23 mouse cellular contexts compared by ENCODE assay signal in the genomic region with DNA sequence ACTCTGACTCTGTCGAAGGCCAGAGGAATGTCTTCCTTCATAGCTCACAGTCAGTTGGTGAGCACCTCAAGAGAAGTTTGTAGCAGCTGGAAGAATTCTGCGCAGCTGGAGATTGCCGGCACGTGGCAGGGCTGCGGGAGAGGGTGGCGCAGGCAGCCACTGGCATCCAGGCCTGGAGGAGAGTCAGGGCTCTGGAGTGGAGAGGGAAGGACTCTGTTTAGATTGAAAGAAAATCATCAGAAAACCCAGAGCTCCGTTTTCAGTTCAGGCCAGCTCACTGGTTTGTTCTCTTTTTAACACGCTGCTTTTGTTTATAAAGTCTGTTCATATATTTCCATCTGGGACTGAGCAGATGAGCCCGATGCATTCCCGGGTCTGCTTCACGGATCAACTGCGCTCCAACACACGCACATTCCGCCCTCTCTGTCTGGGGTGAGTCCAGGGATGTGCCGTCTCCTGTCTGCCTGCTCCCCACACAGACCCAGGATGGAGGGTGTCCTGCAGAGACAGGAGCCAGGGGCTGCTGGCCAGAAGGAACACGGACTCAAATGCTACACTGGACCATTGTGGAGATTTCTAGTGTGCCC. TPM values are rescaled to one million over a fixed set of nuclear protein-coding genes. Genes with fewer than 3 reads are reported as not detected.
DNase-seq lines count a peak whose midpoint lies in the region; ATAC-seq and TF ChIP-seq lines count a peak whose summit lies in the region.
"Had no signal": no experiment of that assay in that cellular context is flagged by ENCODE, and none has a peak within 500 bp of the region (broad histone marks: within the 10 kb centered on the region; RNA-seq: fewer than 3 reads in every experiment).

No protein-coding gene starts in this region.

- H3K9me3 ChIP-seq in forebrain, postnatal 0 days (ENCODE audit: low read length) = no peaks in the 10 kb centered on the region
- H3K9me3 ChIP-seq in forebrain, embryonic 16.5 days (ENCODE audit: control insufficient read depth, low read length) = no peaks in the 10 kb centered on the region
- no peaks in the 10 kb centered on the region for H3K9me3 ChIP-seq in stomach, embryonic 16.5 days (replicated peaks; ENCODE audit: control insufficient read depth, low read length)
- H3K9me3 ChIP-seq: midbrain, embryonic 15.5 days had no signal

- H3K27me3 ChIP-seq in forebrain, postnatal 0 days (ENCODE audit: insufficient read depth, low read length) = no peaks in the 10 kb centered on the region
- no peaks in the 10 kb centered on the region for H3K27me3 ChIP-seq in forebrain, embryonic 16.5 days (replicated peaks; ENCODE audit: control insufficient read depth, insufficient read depth, low read length)
- H3K27me3 ChIP-seq in stomach, embryonic 16.5 days (ENCODE audit: control insufficient read depth, insufficient read depth, low read length) = no peaks in the 10 kb centered on the region
- H3K27me3 ChIP-seq: midbrain, embryonic 15.5 days had no signal

- no peak overlapping the region for H3K27ac ChIP-seq in forebrain, postnatal 0 days (ENCODE audit: low read depth, low read length)
- H3K27ac ChIP-seq in forebrain, embryonic 16.5 days (ENCODE audit: low read length) = no peak overlapping the region
- H3K27ac ChIP-seq in stomach, embryonic 16.5 days (ENCODE audit: low read length) = no peak overlapping the region
- no peak overlapping the region for H3K27ac ChIP-seq in left cerebral cortex, adult 2 months
- H3K27ac ChIP-seq: midbrain, embryonic 15.5 days had no signal

- no peak; the same call in 1 of the 2 replicates for ATAC-seq in forebrain, postnatal 0 days
- ATAC-seq in forebrain, embryonic 16.5 days = no peak
- ATAC-seq in stomach, embryonic 16.5 days (ENCODE audit: insufficient read depth, low FRiP score) = peak; percentile 68
- ATAC-seq: hindbrain, embryonic 16.5 days; liver, postnatal 0 days; midbrain, embryonic 15.5 days had no signal

- no peaks in the 10 kb centered on the region for H3K4me1 ChIP-seq in forebrain, postnatal 0 days (ENCODE audit: insufficient read depth)
- no peaks in the 10 kb centered on the region for H3K4me1 ChIP-seq in forebrain, embryonic 16.5 days (replicated peaks; ENCODE audit: control insufficient read depth, insufficient read depth, low read length)
- 0 out of 2 replicates have a peak, but pooled peaks cover 4% of the 10 kb centered on the region for H3K4me1 ChIP-seq in stomach, embryonic 16.5 days (ENCODE audit: control insufficient read depth, insufficient read depth, low read length)
- H3K4me1 ChIP-seq: midbrain, embryonic 15.5 days had no signal

- intact Hi-C loops in left cerebral cortex, adult 2 months (cut with DNase I) = no loop called here

- no peaks in the 10 kb centered on the region for H3K36me3 ChIP-seq in forebrain, postnatal 0 days (ENCODE audit: insufficient read depth)
- no peaks in the 10 kb centered on the region for H3K36me3 ChIP-seq in forebrain, embryonic 16.5 days (ENCODE audit: control insufficient read depth, insufficient read depth)
- no peaks in the 10 kb centered on the region for H3K36me3 ChIP-seq in stomach, embryonic 16.5 days (ENCODE audit: control insufficient read depth, insufficient read depth, low read length)
- H3K36me3 ChIP-seq: midbrain, embryonic 15.5 days had no signal

- DNase-seq in forebrain, postnatal 0 days = peak; percentile 9
- peak; percentile 26 to 32 for DNase-seq in right cerebral cortex, postnatal 10 days (ENCODE audit: low spot score in 2 of 2)
- DNase-seq in right cerebral cortex, postnatal 36 days (ENCODE audit: low spot score in 2 of 2) = no peak
- DNase-seq in layer of hippocampus, adult 8-10 months (ENCODE audit: low spot score in 2 of 2) = peak; percentile 28 to 29
- no peak for DNase-seq in urinary bladder, postnatal 36 days (ENCODE audit: low spot score in 2 of 2)
- DNase-seq in left cerebral cortex, adult 2 months (ENCODE audit: extremely low spot score in 1 of 2, low spot score in 2 of 2) = no peak
- DNase-seq: adrenal gland, postnatal 10 days; cerebellum, adult 11-12 months; cerebellum, postnatal 36 days; gastrocnemius, postnatal 25 days; heart, postnatal 14 days; kidney, adult 8-10 months; kidney, postnatal 25 days; liver; liver, postnatal 0 days; thymus, adult 18-20 months had no signal

- no peak overlapping the region for H3K4me2 ChIP-seq in forebrain, postnatal 0 days (ENCODE audit: low read depth)
- no peak overlapping the region for H3K4me2 ChIP-seq in forebrain, embryonic 16.5 days (ENCODE audit: low read length)
- H3K4me2 ChIP-seq in stomach, embryonic 16.5 days (ENCODE audit: low read depth, low read length) = no peak overlapping the region
- H3K4me2 ChIP-seq: heart, embryonic 11.5 days; midbrain, embryonic 15.5 days had no signal

- H3K9ac ChIP-seq in forebrain, postnatal 0 days = no peak overlapping the region
- no peak overlapping the region for H3K9ac ChIP-seq in forebrain, embryonic 16.5 days (replicated peaks; ENCODE audit: low read depth, low read length)
- no peak overlapping the region for H3K9ac ChIP-seq in stomach, embryonic 16.5 days (ENCODE audit: low read length)
- H3K9ac ChIP-seq: liver, postnatal 0 days; midbrain, embryonic 15.5 days had no signal

- TF ChIP-seq CTCF in forebrain, postnatal 0 days (IDR thresholded peaks at IDR 0.05; ENCODE audit: low read depth) = no peak
- no peak for TF ChIP-seq CTCF in left cerebral cortex, adult 2 months (IDR thresholded peaks at IDR 0.05)

- WGBS in forebrain, postnatal 0 days = 71% methylated on average over 16 of the region's 16 CpGs
- WGBS in forebrain, embryonic 16.5 days = 80% methylated on average over 16 of the region's 16 CpGs
- WGBS in stomach, embryonic 16.5 days = 41% methylated on average over 16 of the region's 16 CpGs

- no peak overlapping the region for H3K4me3 ChIP-seq in forebrain, postnatal 0 days (ENCODE audit: low read depth, low read length)
- no peak overlapping the region for H3K4me3 ChIP-seq in forebrain, embryonic 16.5 days (replicated peaks; ENCODE audit: low read length)
- H3K4me3 ChIP-seq in stomach, embryonic 16.5 days (replicated peaks; ENCODE audit: low read length) = no peak overlapping the region
- H3K4me3 ChIP-seq in left cerebral cortex, adult 2 months = no peak overlapping the region
- H3K4me3 ChIP-seq: megakaryocyte, embryonic 14.5 days; midbrain, embryonic 15.5 days had no signal

RNA-seq across cellular contexts. Expression of a gene that starts 56.0 kb away (rescaled TPM):
- total RNA-seq in forebrain, postnatal 0 days (2014; rRNA removed) = 7.5 and 10.6 TPM in 2 replicates
- 5.2 and 6.5 TPM in 2 replicates for polyA plus RNA-seq in forebrain, postnatal 0 days (2015; fragmentation: Nextera tagmentation; extraction: Ambion mirVana)
- 3.6 and 6.2 TPM in 2 replicates for polyA plus RNA-seq in forebrain, embryonic 16.5 days (2015; fragmentation: Nextera tagmentation; extraction: Ambion mirVana)
- total RNA-seq in layer of hippocampus, adult 8-10 months (2022) = 10 to 100 TPM in 2 of 4 experiments, 1 to 10 TPM in 2; 8.4 to 10.5 (median 9.3) TPM
- polyA plus RNA-seq in stomach, embryonic 16.5 days (2015; fragmentation: Nextera tagmentation; extraction: Ambion mirVana) = 1.6 and 1.7 TPM in 2 replicates
- 10 to 100 TPM in 1 of 2 experiments, 1 to 10 TPM in 1; 7.9 to 11.9 TPM for total RNA-seq in left cerebral cortex, adult 2 months (2021)
- total RNA-seq: MEL had no signal

Comparison
In these comparisons a context has a peak if more than half of its experiments do, and no peak if none do; other contexts are left out.
1. DNase-seq: peak in forebrain, postnatal 0 days (single experiment), right cerebral cortex, postnatal 10 days (2 of 2) and layer of hippocampus, adult 8-10 months (2 of 2); none in right cerebral cortex, postnatal 36 days (0 of 2), urinary bladder, postnatal 36 days (0 of 2) and left cerebral cortex, adult 2 months (0 of 2).